Mouse (Mus musculus): ENCODE data around the gene Gm36176.

The Gm36176 gene

DNA sequence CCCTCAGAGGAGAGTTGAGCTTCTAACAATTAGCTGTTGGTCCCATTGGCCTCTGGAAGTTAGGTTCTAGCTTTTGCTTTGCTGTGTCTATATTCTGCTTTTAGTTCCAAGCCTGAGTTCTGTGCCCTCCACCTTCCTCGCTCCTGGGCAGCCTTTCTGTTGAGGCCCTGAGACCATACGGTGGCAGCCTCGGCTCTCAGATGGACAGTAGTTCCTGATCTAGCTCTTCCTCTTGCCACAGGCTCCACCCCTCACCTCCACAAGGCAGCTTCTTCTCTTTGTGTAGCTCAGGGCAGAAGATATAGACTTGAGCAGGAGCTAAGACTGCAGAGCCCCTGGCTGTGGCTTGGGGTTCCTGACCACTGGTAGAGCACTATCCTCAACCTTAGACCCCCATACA is 33.7 kb downstream of the Gm36176 start:
- DNase-seq (ENCODE audit: low spot score in 2 of 2) = no peak

DNA sequence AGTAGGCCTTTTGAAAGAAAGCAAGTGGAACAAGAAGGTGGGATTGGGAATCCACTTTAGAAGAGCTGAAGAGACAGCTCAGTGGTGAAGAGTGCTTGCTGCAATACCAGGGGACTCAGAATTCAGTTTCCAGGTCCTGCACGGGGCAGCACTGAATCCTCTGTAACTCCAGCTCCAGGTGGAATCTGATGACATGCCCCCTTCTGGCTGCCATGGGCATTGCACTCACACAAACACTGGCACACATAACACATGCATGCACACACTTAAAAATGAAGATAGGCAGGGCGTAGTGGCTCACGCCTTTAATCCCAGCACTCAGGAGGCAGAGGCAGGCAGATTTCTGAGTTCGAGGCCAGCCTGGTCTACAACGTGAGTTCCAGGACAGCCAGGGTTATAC is 36.0 kb downstream of the Gm36176 start:
- no peak for DNase-seq (ENCODE audit: low spot score in 2 of 2)

DNA sequence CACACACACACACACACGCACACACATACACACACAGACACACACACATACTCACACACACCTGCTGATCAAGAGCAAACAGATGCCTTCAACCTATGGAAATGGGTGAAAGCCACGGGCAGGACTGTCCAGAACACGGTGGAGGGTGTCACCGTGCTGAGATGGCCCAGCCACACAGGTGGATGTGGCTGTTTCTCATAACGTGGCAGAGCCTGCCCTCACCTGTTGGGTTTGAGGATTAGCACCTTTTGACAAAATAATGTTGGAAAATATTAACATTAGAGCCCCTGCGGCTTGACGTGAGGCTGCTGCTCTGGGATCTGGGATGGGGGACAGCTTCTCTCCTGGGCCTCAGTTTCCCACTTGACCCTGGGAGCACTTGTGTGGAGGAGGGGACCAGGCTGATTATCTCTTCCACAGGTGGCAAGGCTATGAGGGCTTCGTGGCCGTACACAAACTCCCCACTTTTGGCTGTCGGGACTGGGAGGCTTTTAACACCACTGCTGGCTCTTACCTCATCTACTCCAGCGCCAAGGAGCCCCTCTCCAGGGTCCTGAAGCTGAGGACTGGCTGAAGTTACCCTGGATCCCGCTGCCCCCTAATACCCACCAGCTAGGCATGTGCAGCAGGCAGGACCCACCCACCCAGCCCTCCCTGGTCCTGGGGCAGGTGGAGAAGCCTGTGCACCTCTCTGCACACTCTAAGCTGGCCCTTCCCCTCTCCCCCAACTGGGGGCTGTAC is 39.6 kb downstream of the Gm36176 start:
- no peak for DNase-seq (ENCODE audit: low spot score in 2 of 2)

DNA sequence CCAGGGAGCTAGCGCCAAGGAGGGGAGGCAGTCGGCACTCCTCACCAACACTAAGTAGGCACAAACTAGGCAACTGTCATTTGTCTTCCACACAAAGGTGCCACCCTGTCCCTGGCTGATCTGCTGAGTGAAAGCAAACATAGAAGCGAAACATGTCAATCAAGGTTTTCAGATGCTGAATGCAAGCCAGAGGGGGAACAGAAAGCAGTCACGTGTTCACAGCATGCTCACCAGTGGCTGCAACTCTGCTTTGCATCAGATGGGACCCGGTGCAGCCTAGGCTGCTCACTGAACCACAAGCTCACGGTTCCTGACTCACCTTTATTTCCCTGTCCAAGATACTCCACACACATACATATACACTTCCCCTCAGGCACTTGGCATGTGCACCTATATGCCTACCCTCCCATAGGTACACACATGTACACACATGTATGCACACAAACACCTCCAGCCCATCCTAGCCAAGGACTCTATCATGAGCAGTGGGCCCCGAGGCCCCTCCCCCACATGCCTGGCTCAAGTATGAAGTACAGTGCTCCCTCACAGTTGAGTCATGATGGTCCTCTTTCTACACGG is 44.5 kb downstream of the Gm36176 start:
- DNase-seq (ENCODE audit: low spot score in 2 of 2) = no peak

- DNase-seq (ENCODE audit: low spot score in 2 of 2) = no peak
Observed at GRCm38 (mm10) chr10:77895562-77895961, 49.0 kb downstream of the Gm36176 start.
